ENCODE assay signal across 35 mouse cellular contexts in genomic region chr16:10818579-10819135, GRCm38 (mm10). TPM values are rescaled to one million over a fixed set of nuclear protein-coding genes. Genes with fewer than 3 reads are reported as not detected.
DNase-seq lines count a peak whose midpoint lies in the region; ATAC-seq and TF ChIP-seq lines count a peak whose summit lies in the region.
"Had no signal": no experiment of that assay in that cellular context is flagged by ENCODE, and none has a peak within 500 bp of the region (broad histone marks: within the 10 kb centered on the region; RNA-seq: fewer than 3 reads in every experiment).

No protein-coding gene starts in this region.

- no peak for DNase-seq in liver, postnatal 0 days
- DNase-seq in liver, result no peak
- peak; percentile 30 for DNase-seq in A20 (ENCODE audit: low read depth, low spot score)
- DNase-seq in ovary, postnatal 36 days (ENCODE audit: low spot score), result no peak
- no peak for DNase-seq in c-Kit-positive CD71-positive TER-119-positive erythroid progenitor cells, embryonic 14.5 days (ENCODE audit: low spot score)
- DNase-seq: adrenal gland, adult 8-10 months; adrenal gland, postnatal 25 days; cerebellum, adult 11 months; cerebellum, adult 2 months; cerebellum, adult 9-11 months; cerebellum, postnatal 25 days; gastrocnemius, postnatal 10 days; heart, adult 18-20 months; heart, postnatal 10 days; heart, postnatal 36 days had no signal

- TF ChIP-seq CTCF in liver, postnatal 0 days (IDR thresholded peaks at IDR 0.05; ENCODE audit: low read depth), result no peak

- no peak overlapping the region for H3K4me3 ChIP-seq in liver, postnatal 0 days (ENCODE audit: low read depth, low read length)
- H3K4me3 ChIP-seq in hindbrain, embryonic 12.5 days, result no peak overlapping the region
- H3K4me3 ChIP-seq: forebrain, embryonic 10.5 days; forebrain, embryonic 13.5 days; heart, embryonic 12.5 days; heart, embryonic 15.5 days; hindbrain, embryonic 10.5 days had no signal

- H3K27me3 ChIP-seq in liver, postnatal 0 days (ENCODE audit: insufficient read depth, low read length), result no peaks in the 10 kb centered on the region
- H3K27me3 ChIP-seq in hindbrain, embryonic 12.5 days, result no peaks in the 10 kb centered on the region
- H3K27me3 ChIP-seq: forebrain, embryonic 13.5 days; heart, embryonic 12.5 days; heart, embryonic 15.5 days had no signal

- no peak overlapping the region for H3K27ac ChIP-seq in liver, postnatal 0 days (ENCODE audit: low read depth)
- H3K27ac ChIP-seq in hindbrain, embryonic 12.5 days, result no peak overlapping the region
- H3K27ac ChIP-seq: forebrain, embryonic 10.5 days; forebrain, embryonic 13.5 days; heart, embryonic 15.5 days; hindbrain, embryonic 10.5 days; hindbrain, embryonic 14.5 days; hindbrain, postnatal 0 days had no signal

- H3K36me3 ChIP-seq in liver, postnatal 0 days (replicated peaks; ENCODE audit: insufficient read depth, low read length), result no peaks in the 10 kb centered on the region
- no peaks in the 10 kb centered on the region for H3K36me3 ChIP-seq in hindbrain, embryonic 12.5 days
- H3K36me3 ChIP-seq: forebrain, embryonic 10.5 days; heart, embryonic 12.5 days; heart, embryonic 15.5 days; hindbrain, embryonic 10.5 days had no signal

- no peak for TF ChIP-seq EP300 in liver, postnatal 0 days (IDR thresholded peaks at IDR 0.05; ENCODE audit: low read depth)

- H3K4me1 ChIP-seq in liver, postnatal 0 days (ENCODE audit: insufficient read depth), result peaks cover 12% of the 10 kb centered on the region
- H3K4me1 ChIP-seq in hindbrain, embryonic 12.5 days, result no peaks in the 10 kb centered on the region
- H3K4me1 ChIP-seq: forebrain, embryonic 10.5 days; forebrain, embryonic 13.5 days; hindbrain, embryonic 10.5 days had no signal

- 83% methylated on average over 4 of the region's 4 CpGs for WGBS in liver, postnatal 0 days (ENCODE audit: insufficient replicate concordance)
- WGBS in hindbrain, embryonic 12.5 days, result 85% methylated on average over 4 of the region's 4 CpGs

- no peak overlapping the region for H3K9ac ChIP-seq in liver, postnatal 0 days (replicated peaks)
- no peak overlapping the region for H3K9ac ChIP-seq in hindbrain, embryonic 12.5 days
- H3K9ac ChIP-seq: forebrain, embryonic 13.5 days; heart, embryonic 12.5 days; heart, embryonic 15.5 days; hindbrain, embryonic 14.5 days had no signal

- no peak overlapping the region for H3K4me2 ChIP-seq in liver, postnatal 0 days (ENCODE audit: low read depth, low read length)
- H3K4me2 ChIP-seq in hindbrain, embryonic 12.5 days (replicated peaks), result no peak overlapping the region
- H3K4me2 ChIP-seq: forebrain, embryonic 13.5 days; heart, embryonic 12.5 days; heart, embryonic 15.5 days; hindbrain, embryonic 14.5 days had no signal

- H3K9me3 ChIP-seq in liver, postnatal 0 days (ENCODE audit: low read length), result no peaks in the 10 kb centered on the region
- H3K9me3 ChIP-seq in hindbrain, embryonic 12.5 days (replicated peaks), result no peaks in the 10 kb centered on the region
- H3K9me3 ChIP-seq: forebrain, embryonic 10.5 days; forebrain, embryonic 13.5 days; heart, embryonic 15.5 days; hindbrain, embryonic 10.5 days had no signal

- ATAC-seq in liver, postnatal 0 days, result peak; percentile 40; the same call in 1 of the 2 replicates
- 0 out of 2 replicates have a peak, but pooled peaks have one; percentile 17 for ATAC-seq in common myeloid progenitor, adult 5-6 weeks (replicated peaks; ENCODE audit: low read depth, poor library complexity, severe bottlenecking)
- ATAC-seq in megakaryocyte progenitor cell, adult 5-6 weeks (replicated peaks; ENCODE audit: poor library complexity), result peak; percentile 47
- no peak for ATAC-seq in hindbrain, embryonic 12.5 days (ENCODE audit: low FRiP score)
- ATAC-seq: activated CD4-positive, CD25-positive, alpha-beta regulatory T cell, adult 4 months; CD4-positive, CD25-positive, alpha-beta regulatory T cell, adult 4 months; forebrain, embryonic 13.5 days; forebrain, embryonic 16.5 days; hindbrain, postnatal 0 days; inflammation-experienced regulatory T-cells, adult 6 months had no signal

RNA-seq across cellular contexts. Expression of gene Gm11172, which starts 5.9 kb away (rescaled TPM):
- not detected in 2 replicates for polyA plus RNA-seq in liver, postnatal 0 days (2015; fragmentation: Nextera tagmentation; extraction: Ambion mirVana)
- not detected in 2 replicates for total RNA-seq in common myeloid progenitor, adult 5-6 weeks (2017)
- total RNA-seq in megakaryocyte progenitor cell, adult 5-6 weeks (2015), result not detected in 2 replicates
- total RNA-seq in megakaryocyte progenitor cell, adult 5-6 weeks (2017), result not detected in 2 replicates
- not detected in 2 replicates for polyA plus RNA-seq in hindbrain, embryonic 12.5 days (2016; fragmentation: Nextera tagmentation; extraction: Ambion mirVana)
- total RNA-seq: adrenal gland, adult 8-10 months; adrenal gland, postnatal 25 days; ES-E14; gastrocnemius, adult 18-20 months; gastrocnemius, postnatal 10 days; gastrocnemius, postnatal 4 days; heart, adult 18-20 months; heart, postnatal 10 days; heart, postnatal 36 days; hindbrain, postnatal 0 days had no signal
- polyA plus RNA-seq: activated CD4-positive, CD25-positive, alpha-beta regulatory T cell, adult 4 months; C2C12; CD4-positive, CD25-positive, alpha-beta regulatory T cell, adult 4 months; cerebellum, adult 2 months; embryonic facial prominence, embryonic 11.5 days; embryonic facial prominence, embryonic 14.5 days; forebrain, embryonic 10.5 days; forebrain, embryonic 13.5 days; forebrain, embryonic 16.5 days; heart, embryonic 12.5 days; heart, embryonic 15.5 days; hindbrain, embryonic 10.5 days; hindbrain, embryonic 14.5 days; hindbrain, postnatal 0 days; inflammation-experienced regulatory T-cells, adult 6 months had no signal

RNA-seq across cellular contexts. Expression of gene Prm1, which starts 13.0 kb away (rescaled TPM):
- not detected in 2 replicates for polyA plus RNA-seq in liver, postnatal 0 days (2015; fragmentation: Nextera tagmentation; extraction: Ambion mirVana)
- total RNA-seq in common myeloid progenitor, adult 5-6 weeks (2017), result not detected in 2 replicates
- total RNA-seq in megakaryocyte progenitor cell, adult 5-6 weeks (2015), result not detected in 2 replicates
- total RNA-seq in megakaryocyte progenitor cell, adult 5-6 weeks (2017), result not detected in 2 replicates
- 0.57 TPM in 1 of 2 replicates, not detected in the other for polyA plus RNA-seq in hindbrain, embryonic 12.5 days (2016; fragmentation: Nextera tagmentation; extraction: Ambion mirVana)
- total RNA-seq: adrenal gland, adult 8-10 months; adrenal gland, postnatal 25 days; ES-E14; gastrocnemius, adult 18-20 months; gastrocnemius, postnatal 10 days; gastrocnemius, postnatal 4 days; heart, adult 18-20 months; heart, postnatal 10 days; heart, postnatal 36 days; hindbrain, postnatal 0 days had no signal
- polyA plus RNA-seq: C2C12; cerebellum, adult 2 months; embryonic facial prominence, embryonic 11.5 days; embryonic facial prominence, embryonic 14.5 days; forebrain, embryonic 10.5 days; forebrain, embryonic 13.5 days; forebrain, embryonic 16.5 days; heart, embryonic 12.5 days; hindbrain, embryonic 10.5 days had no signal

RNA-seq across cellular contexts. Expression of gene Rmi2, which starts 16.2 kb away (rescaled TPM):
- polyA plus RNA-seq in liver, postnatal 0 days (2015; fragmentation: Nextera tagmentation; extraction: Ambion mirVana), result 1.1 TPM in 2 replicates
- 5.9 and 8.3 TPM in 2 replicates for total RNA-seq in common myeloid progenitor, adult 5-6 weeks (2017)
- total RNA-seq in megakaryocyte progenitor cell, adult 5-6 weeks (2015), result 6.9 and 8.2 TPM in 2 replicates
- 6.0 and 6.9 TPM in 2 replicates for total RNA-seq in megakaryocyte progenitor cell, adult 5-6 weeks (2017)
- polyA plus RNA-seq in hindbrain, embryonic 12.5 days (2016; fragmentation: Nextera tagmentation; extraction: Ambion mirVana), result 2.1 and 2.2 TPM in 2 replicates

RNA-seq across cellular contexts. Expression of gene Prm2, which starts 22.7 kb away (rescaled TPM):
- polyA plus RNA-seq in liver, postnatal 0 days (2015; fragmentation: Nextera tagmentation; extraction: Ambion mirVana), result not detected in 2 replicates
- not detected in 2 replicates for total RNA-seq in common myeloid progenitor, adult 5-6 weeks (2017)
- not detected in 2 replicates for total RNA-seq in megakaryocyte progenitor cell, adult 5-6 weeks (2015)
- not detected in 2 replicates for total RNA-seq in megakaryocyte progenitor cell, adult 5-6 weeks (2017)
- not detected in 2 replicates for polyA plus RNA-seq in hindbrain, embryonic 12.5 days (2016; fragmentation: Nextera tagmentation; extraction: Ambion mirVana)
- total RNA-seq: adrenal gland, adult 8-10 months; adrenal gland, postnatal 25 days; ES-E14; gastrocnemius, adult 18-20 months; gastrocnemius, postnatal 10 days; gastrocnemius, postnatal 4 days; heart, adult 18-20 months; heart, postnatal 10 days; heart, postnatal 36 days; hindbrain, postnatal 0 days had no signal
- polyA plus RNA-seq: activated CD4-positive, CD25-positive, alpha-beta regulatory T cell, adult 4 months; C2C12; CD4-positive, CD25-positive, alpha-beta regulatory T cell, adult 4 months; cerebellum, adult 2 months; embryonic facial prominence, embryonic 11.5 days; embryonic facial prominence, embryonic 14.5 days; forebrain, embryonic 10.5 days; forebrain, embryonic 13.5 days; forebrain, embryonic 16.5 days; heart, embryonic 12.5 days; heart, embryonic 15.5 days; hindbrain, embryonic 10.5 days; hindbrain, embryonic 14.5 days; hindbrain, postnatal 0 days; inflammation-experienced regulatory T-cells, adult 6 months had no signal

RNA-seq across cellular contexts. Expression of gene Prm3, which starts 27.9 kb away (rescaled TPM):
- polyA plus RNA-seq in liver, postnatal 0 days (2015; fragmentation: Nextera tagmentation; extraction: Ambion mirVana), result not detected in 2 replicates
- not detected in 2 replicates for total RNA-seq in common myeloid progenitor, adult 5-6 weeks (2017)
- total RNA-seq in megakaryocyte progenitor cell, adult 5-6 weeks (2015), result not detected in 2 replicates
- total RNA-seq in megakaryocyte progenitor cell, adult 5-6 weeks (2017), result not detected in 2 replicates
- polyA plus RNA-seq in hindbrain, embryonic 12.5 days (2016; fragmentation: Nextera tagmentation; extraction: Ambion mirVana), result not detected in 2 replicates
- total RNA-seq: adrenal gland, adult 8-10 months; adrenal gland, postnatal 25 days; ES-E14; gastrocnemius, adult 18-20 months; gastrocnemius, postnatal 10 days; gastrocnemius, postnatal 4 days; heart, adult 18-20 months; heart, postnatal 10 days; heart, postnatal 36 days; hindbrain, postnatal 0 days had no signal
- polyA plus RNA-seq: activated CD4-positive, CD25-positive, alpha-beta regulatory T cell, adult 4 months; C2C12; CD4-positive, CD25-positive, alpha-beta regulatory T cell, adult 4 months; cerebellum, adult 2 months; embryonic facial prominence, embryonic 11.5 days; embryonic facial prominence, embryonic 14.5 days; forebrain, embryonic 10.5 days; forebrain, embryonic 13.5 days; forebrain, embryonic 16.5 days; heart, embryonic 12.5 days; heart, embryonic 15.5 days; hindbrain, embryonic 10.5 days; hindbrain, embryonic 14.5 days; hindbrain, postnatal 0 days; inflammation-experienced regulatory T-cells, adult 6 months had no signal
